Mouse (Mus musculus) adipocyte (in vitro differentiated cells): ENCODE measurements at regions not wholly inside any gene's neighbourhood (a gene's known extent, or its start where the extent isn't known, plus 50 kb on each side); places are given as distances from the start of the nearest gene placed in this dataset.

Experiments
- DNase-seq: peaks from one replicate; pipeline ENCODE4 v3.0.0-alpha.2; 2016; ENCODE audit warnings: low spot score

DNA sequence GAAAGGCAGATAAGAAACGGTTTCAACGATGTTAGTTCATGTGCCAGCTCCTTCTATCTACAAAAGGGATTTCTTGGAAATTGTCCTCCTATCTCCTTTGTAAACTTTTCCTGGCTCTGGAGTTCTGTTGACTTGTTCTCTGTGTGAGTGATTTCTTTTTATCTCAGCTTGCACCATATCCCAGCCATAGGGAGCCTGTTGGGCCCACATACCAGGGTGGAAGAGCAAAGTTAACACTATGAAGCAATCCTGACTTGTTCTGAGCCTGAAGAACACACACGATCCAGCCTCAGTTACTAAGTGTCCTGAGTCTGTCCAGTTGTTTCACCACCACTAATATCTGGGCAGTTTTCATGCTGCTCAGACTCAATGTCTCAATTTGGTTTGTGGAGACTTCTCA, 192.1 kb upstream of the Ptbp2 start:
- DNase-seq = peak; percentile 13

DNA sequence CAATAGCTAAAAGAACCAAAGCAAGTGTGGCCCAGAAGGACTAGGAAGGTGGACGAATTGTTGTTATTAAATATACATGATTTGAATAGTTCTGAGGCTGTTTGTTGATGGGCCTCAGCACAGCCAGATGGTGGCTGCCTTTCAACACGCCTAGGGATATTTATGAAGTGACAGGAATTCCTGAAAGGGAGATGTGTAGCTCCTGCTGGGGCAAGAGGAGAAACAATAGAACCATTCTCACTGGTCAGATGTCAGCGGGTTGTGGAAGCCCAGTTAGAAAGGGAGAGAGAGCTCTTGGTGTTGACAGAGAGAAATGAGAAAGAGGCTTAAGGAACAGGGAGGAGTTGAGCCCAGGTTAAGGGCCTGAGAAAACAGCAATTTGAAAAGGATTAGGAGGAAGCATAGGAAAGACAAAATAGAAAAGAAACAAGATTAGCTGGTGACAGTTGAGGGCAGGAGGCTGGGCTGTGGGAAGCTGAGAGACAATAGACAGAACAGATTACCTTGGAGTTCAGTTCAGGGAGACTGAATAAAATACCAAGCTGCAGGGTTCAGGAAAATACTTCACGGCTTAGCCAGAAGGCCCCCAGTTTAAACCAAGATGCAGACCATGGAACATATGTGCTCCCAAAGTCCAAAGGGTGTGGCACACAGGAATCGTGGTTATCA, 174.7 kb upstream of the Ptbp2 start:
- peak; percentile 11 for DNase-seq

DNA sequence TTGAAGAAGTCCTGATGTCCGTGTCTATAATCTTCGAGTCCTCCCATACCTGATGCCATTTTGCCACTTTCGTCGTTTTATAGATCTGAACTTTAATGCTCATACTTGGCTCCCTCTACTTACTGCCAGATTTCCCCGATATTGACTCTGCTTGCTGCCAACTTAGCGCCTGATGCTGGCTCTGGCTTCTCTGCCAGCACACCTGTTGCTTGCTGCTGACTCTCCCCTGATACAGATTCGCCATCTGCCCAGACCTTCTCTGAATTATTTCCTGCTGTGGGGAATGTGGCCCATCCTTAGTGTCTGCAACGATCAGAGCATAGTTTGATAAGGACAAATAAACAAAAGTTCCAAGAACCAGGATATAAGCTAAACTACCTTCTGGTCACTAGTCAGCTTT, 173.3 kb upstream of the Ptbp2 start:
- DNase-seq = no peak

DNA sequence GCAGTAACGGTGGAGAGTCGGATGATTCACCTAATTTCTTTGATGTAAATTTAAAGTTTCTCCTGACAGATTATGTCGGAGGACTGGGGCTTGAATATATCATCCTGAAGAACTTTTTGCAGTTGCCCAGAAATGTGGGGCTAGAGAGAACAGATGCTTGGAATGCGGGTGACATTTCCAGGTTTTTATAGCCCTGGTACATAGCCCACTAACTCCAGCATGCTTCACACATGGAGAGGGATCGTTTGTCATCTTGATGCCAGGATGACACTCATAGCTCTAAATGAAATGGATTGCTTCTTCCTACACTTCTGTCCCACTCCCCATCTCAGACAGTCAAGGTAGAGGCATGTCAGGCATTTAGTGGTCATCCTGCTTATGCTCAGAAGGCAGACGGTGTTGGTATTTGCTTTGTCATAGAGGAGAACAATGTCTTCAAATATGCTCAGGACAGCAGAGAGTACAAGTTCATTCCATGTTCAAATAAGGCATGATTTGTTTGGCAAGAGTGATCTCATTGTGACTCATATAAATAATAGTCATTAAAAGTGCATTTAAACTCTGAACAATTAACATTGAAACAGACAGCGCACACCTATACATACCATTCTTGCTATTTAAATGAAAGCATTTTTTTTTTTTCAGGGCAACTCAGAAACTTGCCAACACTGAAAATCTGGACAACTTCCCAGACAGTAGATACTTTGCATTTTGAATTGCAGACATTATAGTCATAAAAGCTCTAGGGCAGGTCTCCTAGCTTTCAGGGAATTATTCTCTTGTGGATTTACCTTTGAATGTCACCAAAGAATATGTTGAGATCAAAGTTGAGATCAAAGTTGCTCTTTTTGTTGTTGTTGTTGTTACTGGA, 171.7 kb upstream of the Ptbp2 start:
- no peak for DNase-seq

DNA sequence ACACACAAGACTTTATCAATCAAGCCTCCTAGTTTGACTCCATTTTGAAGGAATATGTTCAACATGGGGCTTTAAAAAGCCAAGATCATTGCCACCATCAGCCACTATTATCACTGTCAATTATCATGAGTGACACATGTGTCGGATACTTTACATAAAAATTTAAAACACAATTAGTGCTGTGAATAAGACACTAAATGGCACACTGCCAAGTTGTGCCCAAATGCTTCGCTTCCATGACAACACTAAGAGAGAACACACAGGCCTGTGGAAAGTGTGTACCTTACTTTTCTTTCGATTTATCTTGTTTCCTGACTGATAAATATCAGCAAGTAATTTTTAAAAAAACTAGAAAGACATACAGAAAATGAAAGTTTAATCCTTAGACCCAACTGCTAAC, 166.5 kb upstream of the Ptbp2 start:
- DNase-seq = no peak

DNA sequence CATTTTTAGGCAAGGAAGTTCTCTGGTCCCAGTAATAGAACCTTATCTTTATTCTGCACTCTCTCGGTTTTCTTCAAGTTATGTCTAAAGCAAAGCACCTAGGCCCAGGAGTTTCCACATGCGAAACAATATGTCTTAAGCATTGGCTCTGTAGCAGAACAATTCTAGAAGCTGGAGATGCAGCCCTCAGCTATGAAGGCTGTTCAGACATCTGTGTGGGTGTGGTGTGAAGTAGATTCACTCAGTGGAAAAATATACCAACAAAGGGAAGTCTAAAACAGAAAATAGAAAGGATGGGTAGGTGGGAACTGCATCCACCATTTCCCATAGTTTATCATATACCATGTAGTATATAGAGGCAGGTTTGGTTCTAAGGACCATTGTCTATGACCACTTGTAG, 165.8 kb upstream of the Ptbp2 start:
- DNase-seq = no peak

DNA sequence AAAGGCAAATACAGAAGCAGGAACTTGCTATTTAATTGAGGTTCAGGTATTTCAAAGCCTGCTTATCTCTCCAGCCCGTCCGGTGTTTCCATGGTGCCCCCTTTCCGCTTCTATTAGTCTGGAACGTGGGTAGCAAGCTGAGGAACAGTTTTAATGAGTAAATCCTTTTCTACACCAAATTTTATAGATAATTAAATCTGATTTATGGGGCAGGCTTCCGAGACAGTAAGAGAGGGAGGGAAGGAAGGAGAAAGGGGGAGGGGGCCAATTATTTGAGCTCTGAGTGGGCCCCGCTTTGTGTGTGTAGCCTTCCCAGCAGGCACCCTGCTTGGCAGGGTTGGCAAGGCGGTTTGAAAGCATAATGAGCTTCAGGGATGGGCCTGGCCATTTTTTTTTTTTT, 165.4 kb upstream of the Ptbp2 start:
- no peak for DNase-seq

DNA sequence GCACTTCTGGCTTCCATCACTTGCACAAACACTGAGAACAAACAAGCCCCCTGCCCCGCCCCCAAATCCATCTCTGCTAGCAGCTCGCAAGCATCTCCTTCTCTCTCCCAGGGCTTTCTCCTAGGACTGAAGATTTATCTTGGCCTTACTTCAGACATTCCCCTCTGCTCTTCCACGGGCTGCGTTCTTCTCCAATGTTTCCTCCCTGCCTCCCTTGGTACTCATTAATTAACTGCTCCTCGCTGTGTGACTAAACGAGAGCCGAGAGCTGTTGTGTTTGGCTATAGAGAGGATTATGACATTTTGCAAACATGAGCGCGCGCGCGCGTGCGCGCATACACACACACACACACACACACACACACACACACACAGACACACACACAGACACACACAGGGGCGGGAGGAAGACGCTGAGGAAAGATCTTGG, 164.8 kb upstream of the Ptbp2 start:
- no peak for DNase-seq

DNA sequence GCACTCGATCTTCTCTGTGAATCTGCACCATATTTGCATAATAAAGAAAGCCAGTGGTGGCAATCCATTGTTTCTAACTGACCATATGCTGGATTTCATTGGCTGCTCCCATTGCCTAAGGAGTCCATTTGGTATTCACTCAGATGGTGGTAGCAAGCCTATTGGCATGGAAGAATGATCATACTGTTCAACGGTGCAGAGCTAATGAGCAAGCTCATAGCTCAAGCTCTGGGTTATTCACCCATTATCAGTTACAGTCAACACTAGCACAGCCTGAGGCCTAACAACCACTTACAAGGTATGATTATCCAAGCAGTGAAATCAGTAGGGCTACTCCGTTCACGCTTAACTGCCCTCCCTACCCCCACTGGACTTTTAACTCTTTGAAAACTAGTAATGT, 162.9 kb upstream of the Ptbp2 start:
- no peak for DNase-seq

DNA sequence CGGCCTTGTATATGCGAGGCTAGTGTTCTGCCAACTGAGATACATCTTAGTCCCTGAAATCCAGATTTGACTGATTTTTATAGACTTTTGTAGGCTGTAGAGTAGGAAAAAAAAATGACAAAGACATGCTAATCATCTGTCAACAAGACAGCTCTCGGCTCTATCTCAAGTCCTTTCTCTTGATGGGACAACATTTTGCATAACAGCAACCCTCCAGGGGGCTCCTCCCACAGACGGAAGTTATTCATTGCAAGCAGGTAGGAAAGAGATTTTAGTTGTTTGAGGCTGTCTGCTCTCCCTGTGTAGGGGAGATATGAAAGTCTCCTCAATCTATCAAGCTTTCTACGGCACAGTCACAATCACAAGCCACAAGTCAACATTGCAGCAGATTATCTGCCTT, 159.8 kb upstream of the Ptbp2 start:
- DNase-seq = no peak

DNA sequence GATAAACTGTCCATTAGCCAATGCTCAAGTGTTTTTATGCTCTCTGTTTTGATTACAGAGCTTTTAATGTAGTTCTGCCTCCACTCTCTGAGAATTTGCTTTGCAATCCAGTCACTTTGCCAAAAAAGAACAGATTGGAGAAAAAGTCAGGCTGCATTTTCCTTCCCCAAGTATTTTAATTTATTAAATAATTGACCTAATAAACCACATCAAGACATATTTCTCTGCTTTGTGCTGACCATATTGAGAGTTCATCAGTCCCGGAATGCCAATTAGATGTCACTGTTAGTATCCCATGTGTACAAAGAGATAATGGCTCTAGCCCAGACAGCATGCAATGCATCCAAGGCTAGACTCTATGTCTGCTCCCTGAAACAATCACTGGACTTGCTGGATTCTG, 154.8 kb upstream of the Ptbp2 start:
- DNase-seq = no peak

DNA sequence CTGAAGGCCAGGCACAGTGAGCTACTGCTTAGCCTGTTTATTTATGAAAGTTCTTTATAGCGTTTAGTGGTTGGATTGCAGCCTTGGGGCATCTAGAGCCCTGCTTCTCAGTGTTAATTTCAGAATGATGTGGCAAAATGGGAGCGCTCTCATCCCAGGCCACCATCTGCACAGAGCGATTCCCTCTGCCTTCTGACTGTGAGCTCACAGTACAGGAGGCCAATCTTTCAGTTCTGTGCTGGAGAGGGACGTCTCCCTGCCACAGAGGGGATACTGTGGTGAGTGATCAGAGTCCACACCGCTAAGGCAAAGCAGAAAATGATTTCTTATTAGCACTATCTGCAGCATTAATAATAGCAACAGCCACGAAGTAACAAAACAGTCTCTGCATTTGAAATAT, 154.2 kb upstream of the Ptbp2 start:
- DNase-seq = no peak

DNA sequence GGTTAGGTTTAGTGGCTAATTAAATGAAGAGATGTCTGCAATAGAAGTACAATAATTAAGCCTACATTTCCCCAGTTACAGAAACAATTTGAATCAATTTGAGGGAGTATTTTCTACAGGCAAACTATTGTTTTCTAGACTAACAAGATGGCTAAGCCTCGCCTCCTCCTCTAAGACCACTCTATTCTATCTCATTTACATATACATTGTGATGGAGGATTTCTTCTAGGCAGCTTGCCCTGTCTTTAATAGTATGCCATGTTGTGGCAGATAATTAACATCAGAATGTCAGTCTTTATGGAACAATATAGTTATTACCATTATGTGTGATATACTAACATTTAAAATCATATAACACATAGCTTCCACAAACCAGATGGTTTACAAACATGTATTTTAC, 152.3 kb upstream of the Ptbp2 start:
- no peak for DNase-seq

DNA sequence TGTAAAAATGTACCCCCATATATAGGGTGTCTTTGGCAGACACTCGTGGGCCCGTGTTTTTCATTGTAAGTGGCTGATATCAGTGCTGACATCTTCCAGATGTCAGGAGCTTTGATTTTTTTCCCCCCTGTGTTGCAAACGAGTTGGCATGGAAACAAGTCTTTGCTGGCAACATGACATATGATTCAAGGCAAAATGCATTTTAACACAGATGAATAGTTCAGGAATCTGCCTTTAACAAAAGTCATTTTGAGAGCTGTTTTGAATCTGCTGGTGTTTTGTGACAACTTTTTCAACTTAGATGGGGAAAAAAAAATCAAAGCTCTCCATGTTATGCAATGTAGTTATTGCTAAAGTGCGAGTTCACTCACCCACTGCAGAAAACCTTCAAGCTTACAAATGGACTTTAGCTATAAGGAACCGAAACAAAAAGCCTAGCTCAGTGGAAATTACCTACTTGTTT, 148.8 kb upstream of the Ptbp2 start:
- DNase-seq = peak; percentile 48

DNA sequence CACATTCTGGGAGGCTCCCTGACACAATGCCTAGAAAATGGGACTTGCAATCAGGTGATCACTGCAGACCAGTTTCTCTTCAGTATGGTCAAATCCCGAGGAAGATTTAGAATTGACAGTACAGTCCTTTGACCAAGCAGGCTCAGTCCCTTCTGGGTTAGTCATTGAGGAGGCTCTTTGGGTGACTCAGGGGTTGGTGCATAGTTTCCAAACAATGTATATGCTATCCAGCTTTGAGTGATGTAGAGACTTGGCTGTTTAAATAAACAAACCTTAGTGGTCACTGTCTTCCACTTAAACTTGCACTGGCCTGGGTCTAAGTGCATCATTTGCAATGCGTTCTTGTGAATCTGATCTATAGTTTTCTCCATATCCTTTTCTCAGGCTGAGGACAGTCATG, 144.0 kb upstream of the Ptbp2 start:
- DNase-seq = no peak

DNA sequence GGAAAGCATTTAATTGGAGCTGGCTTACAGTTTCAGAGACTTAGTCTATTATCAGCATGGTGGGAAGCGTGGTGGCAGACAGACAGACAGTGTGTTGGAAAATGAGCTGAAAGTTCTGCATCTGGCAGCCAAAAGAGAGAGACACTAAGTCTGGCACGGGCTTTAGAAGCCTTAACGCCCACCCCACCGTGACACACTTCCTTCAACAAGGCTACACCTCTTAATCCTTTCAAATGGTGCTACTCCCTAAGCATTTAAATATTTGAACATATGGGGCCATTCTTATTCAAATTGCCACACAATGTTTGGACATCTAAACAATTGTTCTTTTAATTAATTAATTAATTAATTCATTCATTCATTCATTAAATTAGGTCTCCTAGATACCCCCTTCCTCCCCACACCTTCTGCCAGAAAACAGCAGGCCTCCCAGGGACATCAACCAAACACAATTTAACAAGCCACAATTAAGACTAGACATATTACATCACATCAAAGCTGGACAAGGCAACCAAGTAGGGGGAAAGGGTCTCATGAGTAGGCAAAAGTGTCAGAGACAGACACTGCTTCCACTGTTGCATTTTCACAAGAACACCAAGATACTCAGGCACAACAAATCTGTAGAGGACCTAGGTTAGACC, 135.4 kb upstream of the Ptbp2 start:
- DNase-seq = no peak

DNA sequence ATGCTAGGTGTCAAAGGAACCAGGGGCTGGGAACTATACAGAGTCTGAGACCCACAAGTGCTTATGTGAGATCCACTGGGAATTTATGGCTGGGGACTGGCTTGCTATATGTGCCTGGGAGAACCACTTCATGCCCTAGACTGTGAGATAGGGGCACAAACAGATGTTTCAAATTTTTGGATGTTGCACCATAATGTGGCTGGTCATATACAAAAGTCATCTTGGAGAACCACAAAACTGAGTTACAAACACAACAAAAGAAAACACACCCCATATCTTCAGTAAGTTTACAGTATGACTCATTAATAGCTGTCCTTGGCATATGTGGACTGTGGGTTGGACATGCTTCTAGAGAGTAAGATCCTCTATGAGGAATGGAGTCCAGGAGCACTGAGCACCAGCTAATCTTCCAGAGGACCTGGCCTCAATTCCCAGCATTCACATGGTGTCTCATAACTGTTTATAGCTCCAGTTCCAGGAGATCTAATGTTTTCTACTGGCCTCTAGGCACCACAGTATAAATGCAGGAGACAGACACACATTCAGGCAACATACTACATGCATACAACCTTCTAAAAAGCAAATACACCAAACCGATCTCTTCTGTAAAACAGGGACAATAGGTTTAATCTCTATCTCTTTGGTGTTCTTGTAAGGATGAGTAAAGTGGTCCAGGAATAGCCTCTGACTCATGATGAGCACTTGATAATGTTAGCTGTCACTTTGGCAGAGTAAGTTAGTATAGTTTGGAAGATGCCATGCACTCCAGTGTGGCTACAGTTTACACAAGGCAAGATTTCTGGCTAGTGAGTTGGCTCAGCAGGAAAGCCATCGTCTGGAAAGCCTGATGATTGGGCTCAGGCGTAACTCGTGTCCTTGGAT, 132.0 kb upstream of the Ptbp2 start:
- DNase-seq = no peak

DNA sequence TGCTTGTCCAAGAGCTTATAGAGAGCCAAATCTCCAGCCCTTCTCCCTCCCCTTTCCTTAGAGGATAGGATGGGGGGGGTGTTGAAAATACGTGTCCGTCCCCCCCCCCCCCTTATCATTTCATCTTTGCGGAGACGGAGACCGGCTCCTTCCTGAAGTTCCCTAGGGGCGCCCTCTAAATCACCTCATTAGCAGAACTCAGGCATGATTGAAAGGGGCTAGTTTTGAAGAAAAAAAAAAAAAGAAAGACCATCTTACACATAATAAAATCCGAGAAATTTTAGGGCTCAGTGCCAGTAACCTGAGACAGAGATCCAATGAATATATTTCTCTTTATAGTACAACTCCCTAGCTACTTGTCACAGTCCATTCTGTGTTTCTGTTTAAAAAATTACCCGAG, 127.3 kb upstream of the Ptbp2 start:
- no peak for DNase-seq

DNA sequence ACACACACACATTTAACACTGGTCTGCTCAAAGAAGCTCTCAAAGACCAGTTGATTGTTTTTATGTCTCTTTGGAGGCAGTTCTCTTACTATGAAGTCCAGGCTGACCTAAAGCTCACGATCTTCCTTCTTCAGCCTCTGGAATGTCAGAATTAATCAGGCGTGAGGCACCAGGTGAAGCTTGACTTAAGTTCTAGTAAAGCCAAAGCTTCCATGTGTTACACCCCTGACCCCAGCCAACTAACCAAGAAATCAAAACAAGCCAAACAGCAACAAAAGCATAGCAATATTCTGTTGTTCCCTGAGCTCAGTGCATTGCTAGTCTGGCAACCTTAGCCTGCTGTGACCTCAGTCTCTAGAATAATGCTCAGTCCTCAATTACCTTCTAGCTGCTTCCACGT, 120.0 kb upstream of the Ptbp2 start:
- DNase-seq = no peak

DNA sequence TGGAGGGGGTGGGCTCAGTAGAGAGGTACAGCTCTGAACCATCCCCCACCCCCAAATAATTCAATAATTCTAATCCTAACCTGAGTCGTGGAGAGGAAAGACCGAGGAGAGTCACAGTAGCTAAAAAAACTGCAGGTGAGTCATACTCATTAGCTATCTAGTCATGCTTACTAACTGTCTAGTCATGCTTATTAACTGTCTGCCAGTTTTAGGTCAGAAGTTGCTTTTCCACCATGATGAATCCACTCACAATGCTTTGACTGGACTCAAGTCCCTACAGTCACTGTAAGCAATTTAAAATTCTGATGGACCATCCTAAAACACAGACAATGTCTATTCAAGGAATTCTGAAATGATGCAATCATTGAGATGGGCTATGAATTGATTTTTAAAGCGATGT, 110.9 kb upstream of the Ptbp2 start:
- no peak for DNase-seq

DNA sequence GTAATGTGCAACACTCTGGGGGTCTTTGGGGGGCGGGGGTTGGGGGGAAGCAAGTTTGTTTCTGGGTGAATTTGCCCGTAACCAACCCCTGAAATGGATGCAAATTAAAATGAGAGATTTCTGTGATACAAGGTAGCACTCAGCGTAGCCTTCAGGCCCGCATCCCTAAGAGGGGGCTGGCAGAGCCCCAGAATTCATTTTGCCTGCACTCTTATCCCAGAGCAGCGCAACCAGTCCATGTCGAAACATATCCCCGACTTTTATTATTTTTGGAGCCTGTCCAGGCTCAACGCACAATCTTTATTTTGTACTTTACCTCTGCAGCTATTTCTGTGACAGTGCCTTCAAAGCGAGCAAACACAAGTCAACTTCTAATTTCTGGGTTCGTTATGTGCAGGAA, 109.8 kb upstream of the Ptbp2 start:
- peak; percentile 20 for DNase-seq
